Mouse (Mus musculus) cortical plate, adult 2 months (tissue): ENCODE results near the gene Sec63. TPM values are rescaled to one million over a fixed set of nuclear protein-coding genes. Genes with fewer than 3 reads are reported as not detected.
A peak's percentile ranks its signal among the peaks of the same experiment; 100 is the strongest.

ENCODE experiments used
- H3K27ac ChIP-seq: fragments of 200-500 bp; 2 replicates; pipeline ENCODE4 v1.5.1; 2012; ENCODE audit warnings: low read length, control low read depth, inconsistent platforms; ENCODE audit not compliant: insufficient read depth
- H3K4me1 ChIP-seq: fragments of 200-500 bp; 2 replicates; pipeline ENCODE4 v1.6.1; 2011; ENCODE audit warnings: low read length; ENCODE audit not compliant: control insufficient read depth, insufficient read depth
- H3K4me3 ChIP-seq: fragments of 200-500 bp; 2 replicates; pipeline ENCODE4 v1.5.1; 2011; ENCODE audit warnings: mild to moderate bottlenecking, low read length, control low read depth; ENCODE audit not compliant: insufficient read depth
- CTCF ChIP-seq: fragments of 200-500 bp; IDR thresholded peaks from 2 replicates; pipeline ENCODE4 v1.5.1; 2011; ENCODE audit warnings: mild to moderate bottlenecking, control low read depth, low read length; ENCODE audit not compliant: insufficient read depth; ENCODE audit errors: extremely low read depth
- POLR2A ChIP-seq: fragments of 200-500 bp; IDR thresholded peaks from 2 replicates; pipeline ENCODE4 v1.6.1; 2011; ENCODE audit warnings: mild to moderate bottlenecking, low read length, control low read depth; ENCODE audit not compliant: insufficient read depth; ENCODE audit errors: extremely low read depth
- polyA plus RNA-seq: library from polyadenylated mRNA; depleted of rRNA; stranded (reverse); fragments of >200 nt; gene quantifications from 2 replicates; pipeline ENCODE4 v1.2.3, GENCODE M21; 2012; rRNA removed

Sec63 gene
- polyA plus RNA-seq, result 41.8 and 51.9 TPM in 2 replicates

DNA sequence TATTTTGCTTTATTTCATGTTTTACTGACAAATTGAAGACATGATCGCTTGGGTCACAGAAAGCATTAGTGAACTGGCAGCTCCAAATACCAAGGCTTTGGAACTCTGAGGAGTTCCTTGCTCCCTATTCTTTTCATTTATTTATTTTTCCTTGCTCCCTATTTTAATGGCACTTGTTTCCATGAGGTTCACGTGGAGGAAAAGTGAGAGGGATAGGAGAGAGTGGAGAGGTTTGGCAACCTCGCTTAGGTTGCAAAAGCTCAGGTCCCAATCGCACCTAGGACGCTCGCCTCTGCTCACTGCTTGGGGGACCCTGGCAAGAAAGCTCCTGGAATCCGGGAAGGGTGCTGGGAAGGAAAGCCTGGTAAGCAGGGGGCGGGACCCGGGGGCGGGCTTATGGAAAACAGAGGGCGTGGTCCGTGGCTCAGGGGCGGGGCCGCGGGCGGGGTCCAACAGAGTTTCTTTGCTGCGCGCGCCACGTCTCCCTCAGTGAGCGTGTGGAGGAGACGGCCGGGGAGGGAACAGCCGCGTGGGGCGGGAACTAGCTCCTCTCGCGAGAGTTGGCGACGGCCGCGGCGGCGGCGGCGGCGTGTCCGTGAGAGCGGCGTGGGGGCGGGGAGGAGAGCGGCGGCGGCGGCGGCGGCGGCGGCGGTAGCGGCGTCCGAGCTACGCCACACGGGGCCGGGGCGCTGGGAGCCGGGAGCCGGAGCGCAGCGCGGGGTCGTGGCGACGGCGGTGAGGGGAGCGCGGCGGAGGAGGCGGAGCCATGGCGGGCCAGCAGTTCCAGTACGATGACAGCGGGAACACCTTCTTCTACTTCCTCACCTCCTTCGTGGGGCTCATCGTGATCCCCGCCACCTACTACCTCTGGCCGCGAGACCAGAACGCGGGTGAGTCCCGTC, at the start of gene Sec63:
TSS of gene Sec63 (plus strand) at position 498 of the 902 bp plus-strand sequence.
- Histone ChIP-seq H3K4me3 (peak within 1 kb of the TSS; percentile 95), H3K27ac (peak within 1 kb of the TSS; percentile 82), H3K4me1 (no peaks in the 10 kb centered on the region; the same call in 1 of the 2 replicates)
- TF ChIP-seq POLR2A (0 out of 2 replicates have a peak, but pooled peaks have one; percentile 35), CTCF (no peak)

GRCm38 (mm10) chr10:42714676-42715075, 46.6 kb upstream of the Sec63 start:
- H3K4me1 ChIP-seq, result no peaks in the 10 kb centered on the region
- TF ChIP-seq POLR2A (no peak), CTCF (no peak)
- H3K4me3 ChIP-seq, result no peak overlapping the region
- H3K27ac ChIP-seq, result no peak overlapping the region

DNA sequence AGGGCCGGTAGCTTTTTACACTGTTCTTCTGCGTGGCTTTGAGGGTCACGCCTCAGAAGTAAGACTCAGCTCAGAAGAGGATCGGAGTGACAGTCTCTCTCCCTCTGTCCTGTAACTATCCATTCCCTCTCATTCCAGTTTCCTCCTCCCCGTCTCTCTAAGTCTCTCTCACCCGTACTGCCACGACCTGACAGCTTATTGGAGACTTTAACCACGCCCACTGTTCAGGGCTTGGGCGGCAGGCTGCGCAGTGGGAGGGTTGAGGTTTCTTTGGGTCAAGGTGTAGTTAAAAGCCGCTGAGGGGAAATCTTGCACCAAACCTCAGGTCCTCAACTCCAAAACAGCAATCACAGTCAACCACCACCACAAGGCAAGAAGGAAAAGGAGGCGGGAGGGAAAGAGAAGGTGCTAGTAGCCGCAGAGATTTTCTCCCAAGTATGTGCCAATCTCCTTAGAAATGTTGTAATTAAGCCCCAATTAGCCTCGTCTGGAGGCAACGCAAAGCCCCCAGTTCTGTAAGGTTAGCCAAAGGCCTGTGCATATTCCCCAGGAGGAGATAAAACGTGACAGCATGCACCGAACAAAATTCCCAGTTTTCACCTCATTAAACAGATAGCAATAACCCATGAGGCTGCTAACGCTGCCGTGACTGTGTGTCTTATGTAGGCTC, 45.8 kb upstream of the Sec63 start:
- no peaks in the 10 kb centered on the region for H3K4me1 ChIP-seq
- TF ChIP-seq POLR2A, result no peak
- no peak for TF ChIP-seq CTCF
- no peak overlapping the region for H3K27ac ChIP-seq
- H3K4me3 ChIP-seq, result no peak overlapping the region

DNA sequence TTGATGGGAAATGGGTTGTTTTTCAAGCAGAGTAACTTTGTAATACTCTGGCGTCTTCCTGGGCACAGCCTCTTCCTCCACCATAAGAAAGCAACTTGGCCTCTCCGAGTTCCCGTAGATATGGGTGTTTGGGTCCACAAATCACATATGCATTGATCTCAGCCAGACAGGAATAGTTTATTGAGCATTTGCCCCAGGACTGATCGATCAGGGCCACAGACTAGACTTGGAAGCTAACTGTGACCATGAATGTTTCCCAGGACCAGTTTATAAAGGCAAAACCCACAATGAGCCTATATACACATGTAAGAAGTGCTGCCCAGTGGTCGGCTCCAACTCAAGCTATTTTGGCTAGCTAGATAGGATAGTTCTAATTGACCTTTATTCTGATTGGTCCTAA, 39.2 kb upstream of the Sec63 start:
- Histone ChIP-seq H3K4me3 (no peak overlapping the region), H3K27ac (no peak overlapping the region)
- no peak for TF ChIP-seq CTCF
- TF ChIP-seq POLR2A, result no peak

DNA sequence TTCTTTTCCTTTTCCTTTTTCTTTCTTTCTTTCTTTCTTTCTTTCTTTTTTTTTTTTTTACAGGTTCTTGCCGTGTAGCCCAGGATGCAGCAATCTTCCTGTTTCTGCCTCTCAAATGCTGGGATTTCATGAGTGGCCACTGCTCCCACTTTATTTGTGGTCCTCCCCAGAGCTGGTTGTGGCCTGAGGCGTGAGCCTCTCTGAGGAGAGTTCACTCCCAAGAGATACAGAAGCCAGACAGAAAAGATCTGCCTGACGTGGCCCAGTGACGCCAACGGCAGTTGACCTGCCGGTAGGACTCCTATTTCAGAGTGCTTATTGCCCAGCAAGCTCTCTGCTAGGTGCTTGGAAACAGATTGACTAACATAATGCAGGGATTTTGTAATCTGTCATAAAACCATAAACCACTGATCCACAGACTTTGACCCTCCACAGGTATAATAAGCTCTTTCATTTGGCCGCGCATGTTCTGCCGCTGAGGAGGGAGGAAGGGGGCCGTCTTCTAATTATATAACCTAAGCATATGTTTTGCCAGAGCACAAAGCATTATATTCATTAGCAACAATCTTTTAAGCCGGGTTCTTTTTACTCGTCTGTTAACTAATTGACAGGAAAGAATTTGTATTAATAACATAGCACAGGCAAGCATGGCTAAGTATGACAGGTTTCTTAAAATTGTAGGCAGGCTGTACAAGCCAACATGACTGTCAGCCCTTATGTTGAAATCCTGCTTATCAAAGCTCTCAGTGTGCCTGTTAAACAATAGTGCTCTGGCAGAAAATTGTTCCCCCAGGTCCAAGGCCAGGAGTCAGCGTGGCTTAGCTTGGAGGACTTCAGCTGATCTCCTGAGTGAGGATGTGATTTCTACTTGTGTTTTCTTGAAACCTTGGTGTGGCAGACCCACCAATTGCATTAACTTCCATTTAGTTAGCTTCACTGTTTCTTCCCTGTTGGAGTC, 37.7 kb upstream of the Sec63 start:
- no peaks in the 10 kb centered on the region for H3K4me1 ChIP-seq
- H3K4me3 ChIP-seq, result no peak overlapping the region

More for the DNA sequence above, 39.2 kb upstream of the Sec63 start:
- H3K4me1 ChIP-seq, result no peaks in the 10 kb centered on the region

GRCm38 (mm10) chr10:42729607-42730006, 31.7 kb upstream of the Sec63 start:
- Histone ChIP-seq H3K27ac (no peak overlapping the region), H3K4me3 (no peak overlapping the region)
- TF ChIP-seq CTCF, result no peak
- no peak for TF ChIP-seq POLR2A

More for the DNA sequence above, 37.7 kb upstream of the Sec63 start:
- no peak overlapping the region for H3K27ac ChIP-seq
- TF ChIP-seq CTCF (no peak), POLR2A (no peak)

DNA sequence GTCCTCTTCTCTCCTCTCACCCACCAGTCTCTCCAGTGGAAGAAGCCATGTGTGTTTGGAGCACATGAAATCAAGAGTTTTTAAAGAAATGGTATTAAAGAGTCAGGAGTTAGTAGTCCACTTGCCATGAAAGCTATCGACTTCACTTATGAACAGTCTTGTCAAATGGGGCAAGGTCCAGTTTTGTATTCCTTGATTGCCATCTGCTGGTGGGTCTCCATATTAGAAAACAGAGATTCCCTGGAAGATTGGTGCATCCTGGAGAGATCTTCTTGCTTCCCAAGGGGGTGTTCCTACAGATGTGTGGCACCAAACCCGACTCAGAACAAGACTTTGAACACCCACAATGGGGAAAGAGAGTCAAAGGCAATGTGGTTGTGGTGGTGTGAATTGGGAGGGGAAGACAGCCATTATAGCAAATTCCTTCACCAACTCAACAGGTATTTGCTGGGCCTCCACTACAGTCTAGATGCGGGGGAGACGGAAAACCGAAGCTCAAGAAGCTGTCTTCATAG, 26.7 kb upstream of the Sec63 start:
- Histone ChIP-seq H3K4me1 (no peaks in the 10 kb centered on the region), H3K27ac (no peak overlapping the region), H3K4me3 (no peak overlapping the region)
- TF ChIP-seq CTCF (peak; percentile 39; the same call in 1 of the 2 replicates), POLR2A (no peak)

More at GRCm38 (mm10) chr10:42729607-42730006, 31.7 kb upstream of the Sec63 start:
- H3K4me1 ChIP-seq, result no peaks in the 10 kb centered on the region

- Histone ChIP-seq H3K4me1 (no peaks in the 10 kb centered on the region), H3K4me3 (no peak overlapping the region), H3K27ac (no peak overlapping the region)
- no peak for TF ChIP-seq POLR2A
- no peak for TF ChIP-seq CTCF
Measured at GRCm38 (mm10) chr10:42751813-42752212, 9.5 kb upstream of the Sec63 start.
